Mouse (Mus musculus): ENCODE data around the gene Klhl8.
A peak's percentile ranks its signal among the peaks of the same experiment; 100 is the strongest.

The Klhl8 gene

GRCm38 (mm10) chr5:103916595-103917356 is 5.7 kb upstream of the Klhl8 start:
- no peak for DNase-seq (ENCODE audit: low spot score)

- DNase-seq (ENCODE audit: low spot score) = no peak
These were observed 3.5 kb upstream of the Klhl8 start for GRCm38 (mm10) chr5:103914335-103915226.

GRCm38 (mm10) chr5:103913150-103913549 is 2.1 kb upstream of the Klhl8 start:
- DNase-seq (ENCODE audit: low spot score) = no peak

- no peak for DNase-seq (ENCODE audit: low spot score)
These were observed 496 bp upstream of the Klhl8 start for GRCm38 (mm10) chr5:103911555-103911954.

GRCm38 (mm10) chr5:103910156-103910555 is 903 bp downstream of the Klhl8 start:
- DNase-seq (ENCODE audit: low spot score) = no peak

GRCm38 (mm10) chr5:103909466-103909865 is 1.6 kb downstream of the Klhl8 start:
- no peak for DNase-seq (ENCODE audit: low spot score)

GRCm38 (mm10) chr5:103908851-103909250 is 2.2 kb downstream of the Klhl8 start:
- DNase-seq (ENCODE audit: low spot score) = no peak

GRCm38 (mm10) chr5:103907844-103908243 is 3.2 kb downstream of the Klhl8 start:
- DNase-seq (ENCODE audit: low spot score) = peak; percentile 40

- no peak for DNase-seq (ENCODE audit: low spot score)
These were observed 4.9 kb downstream of the Klhl8 start for GRCm38 (mm10) chr5:103906173-103906572.

- DNase-seq (ENCODE audit: low spot score) = no peak
These were observed 12.7 kb downstream of the Klhl8 start for GRCm38 (mm10) chr5:103898310-103898709.

- no peak for DNase-seq (ENCODE audit: low spot score)
These were observed 21.3 kb downstream of the Klhl8 start for GRCm38 (mm10) chr5:103889766-103890165.

GRCm38 (mm10) chr5:103863759-103864158 is 47.3 kb downstream of the Klhl8 start:
- DNase-seq (ENCODE audit: low spot score) = no peak

- DNase-seq (ENCODE audit: low spot score) = no peak
These were observed 50.4 kb downstream of the Klhl8 start for GRCm38 (mm10) chr5:103860622-103861021.

GRCm38 (mm10) chr5:103857151-103857550 is 53.9 kb downstream of the Klhl8 start:
- no peak for DNase-seq (ENCODE audit: low spot score)

GRCm38 (mm10) chr5:103856286-103857009 is 54.6 kb downstream of the Klhl8 start:
- DNase-seq (ENCODE audit: low spot score) = peak; percentile 50

- no peak for DNase-seq (ENCODE audit: low spot score)
These were observed 55.4 kb downstream of the Klhl8 start for GRCm38 (mm10) chr5:103855483-103856211.

- DNase-seq (ENCODE audit: low spot score) = no peak
These were observed 56.3 kb downstream of the Klhl8 start for GRCm38 (mm10) chr5:103854807-103855194.

GRCm38 (mm10) chr5:103854041-103854806 is 56.8 kb downstream of the Klhl8 start:
- peak; percentile 65 for DNase-seq (ENCODE audit: low spot score)

- no peak for DNase-seq (ENCODE audit: low spot score)
These were observed 58.1 kb downstream of the Klhl8 start for GRCm38 (mm10) chr5:103852756-103853549.

GRCm38 (mm10) chr5:103848546-103848945 is 62.5 kb downstream of the Klhl8 start:
- DNase-seq (ENCODE audit: low spot score) = no peak
